7 mouse cellular contexts compared by ENCODE assay signal in the genomic region with DNA sequence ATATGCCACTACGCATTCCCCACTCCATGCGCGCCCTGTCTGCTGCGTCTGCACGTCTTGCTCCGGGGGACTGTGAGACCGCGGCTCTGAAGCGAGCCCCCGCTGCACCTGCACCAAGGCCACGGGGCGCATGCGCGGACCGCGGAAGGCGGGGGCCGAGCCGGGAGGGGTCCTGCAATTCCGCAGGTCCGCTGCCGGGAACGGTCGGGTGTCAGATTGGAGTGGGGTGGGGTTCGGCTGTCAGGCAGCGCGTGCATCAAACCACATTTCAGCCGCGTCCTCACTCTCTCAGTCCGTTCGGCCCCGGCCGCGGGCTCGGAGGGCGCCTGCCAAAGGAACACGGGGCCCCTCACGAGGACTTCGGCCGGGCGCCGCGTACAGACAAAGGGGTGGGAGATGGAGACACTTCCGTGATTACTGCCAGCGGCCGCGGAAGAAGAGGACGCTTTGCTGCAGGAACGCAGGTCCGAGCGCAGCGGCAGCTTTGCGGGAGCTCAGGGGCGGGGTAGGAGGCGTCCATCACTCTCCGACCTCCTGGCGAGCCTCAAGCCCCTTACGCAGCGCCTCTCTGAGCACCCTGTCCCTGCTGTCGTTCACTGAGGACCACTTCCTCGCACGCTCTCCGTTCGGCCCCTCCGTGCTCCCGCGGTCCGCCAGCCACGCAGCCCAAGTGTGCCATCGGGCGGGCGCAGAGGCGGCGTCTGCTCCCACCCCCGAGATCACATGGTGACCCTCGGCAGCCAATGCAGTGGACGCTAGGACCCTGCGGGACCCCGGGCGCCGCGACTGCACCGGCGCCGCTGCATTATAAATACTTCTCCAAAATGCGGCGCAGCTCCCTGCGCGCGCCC. TPM values are rescaled to one million over a fixed set of nuclear protein-coding genes. Genes with fewer than 3 reads are reported as not detected.
DNase-seq lines count a peak whose midpoint lies in the region; ATAC-seq and TF ChIP-seq lines count a peak whose summit lies in the region.

TSS of gene Nat8l (plus strand) at position 142 of the 851 bp plus-strand sequence.

- no peak for TF ChIP-seq CTCF in intestine, postnatal 0 days (IDR thresholded peaks at IDR 0.05; ENCODE audit: low read depth)

- peak within 1 kb of the TSS; percentile 96 for H3K4me2 ChIP-seq in intestine, postnatal 0 days (replicated peaks; ENCODE audit: low read depth)
- H3K4me2 ChIP-seq in myocyte (ENCODE audit: low read depth), result no peak within 1 kb of the TSS

- under 1% methylated on average over 88 of the region's 90 CpGs for WGBS in intestine, postnatal 0 days

- no peaks in the 10 kb centered on the region for H3K79me2 ChIP-seq in myocyte (ENCODE audit: control insufficient read depth, insufficient read depth)

- no peak for ATAC-seq in intestine, postnatal 0 days

- peak; percentile 70 for DNase-seq in adrenal gland, postnatal 14 days
- DNase-seq in cerebellum, postnatal 14 days, result peak; percentile 92 to 94
- DNase-seq in frontal cortex, postnatal 25 days (ENCODE audit: low spot score in 2 of 2), result peak; percentile 82 to 84
- DNase-seq in liver, result peak; percentile 34
- peak; percentile 81 for DNase-seq in testis, postnatal 14 days (ENCODE audit: low spot score)

- no peak for TF ChIP-seq POLR2A in myocyte (IDR thresholded peaks at IDR 0.05; ENCODE audit: insufficient read length, low read depth)

- peak within 1 kb of the TSS; percentile 8; the same call in 1 of the 2 replicates for H3K9ac ChIP-seq in intestine, postnatal 0 days (ENCODE audit: low read depth, low read length)

- H3K27me3 ChIP-seq in intestine, postnatal 0 days (replicated peaks; ENCODE audit: control insufficient read depth, insufficient read depth, low read length), result peaks cover 56% of the 10 kb centered on the region
- peaks cover 60% of the 10 kb centered on the region for H3K27me3 ChIP-seq in myocyte (ENCODE audit: control insufficient read depth, insufficient read depth, insufficient read length)

- peak within 1 kb of the TSS; percentile 17 for H3ac ChIP-seq in myocyte (ENCODE audit: control insufficient read depth, insufficient read length)

- H3K4me3 ChIP-seq in intestine, postnatal 0 days (ENCODE audit: low read depth, low read length), result peak within 1 kb of the TSS; percentile 56
- H3K4me3 ChIP-seq in myocyte, result no peak within 1 kb of the TSS

- no peaks in the 10 kb centered on the region for H3K4me1 ChIP-seq in intestine, postnatal 0 days (replicated peaks; ENCODE audit: control insufficient read depth, insufficient read depth, low read length)

- no peaks in the 10 kb centered on the region for H3K36me3 ChIP-seq in intestine, postnatal 0 days (ENCODE audit: control insufficient read depth, insufficient read depth)
- H3K36me3 ChIP-seq in myocyte (ENCODE audit: control insufficient read depth, insufficient read depth), result no peaks in the 10 kb centered on the region

- H3K27ac ChIP-seq in intestine, postnatal 0 days (ENCODE audit: low read depth, low read length), result no peak within 1 kb of the TSS

- no peaks in the 10 kb centered on the region for H3K9me3 ChIP-seq in intestine, postnatal 0 days (ENCODE audit: control insufficient read depth)

TF ChIP-seq in myocyte, 11 proteins besides CTCF, POLR2A, EP300 and RAD21:
- TF ChIP-seq E2F4 (IDR thresholded peaks at IDR 0.05; ENCODE audit: insufficient read depth), result no peak
- TF ChIP-seq SRF (IDR thresholded peaks at IDR 0.05; ENCODE audit: control insufficient read depth, insufficient read length, low read depth), result no peak
- no peak for TF ChIP-seq USF1 (IDR thresholded peaks at IDR 0.05; ENCODE audit: low read depth)
- TF ChIP-seq CEBPB (IDR thresholded peaks at IDR 0.05; ENCODE audit: insufficient read depth, poor library complexity, severe bottlenecking), result no peak
- TF ChIP-seq TCF12 (IDR thresholded peaks at IDR 0.05; ENCODE audit: insufficient read depth, poor library complexity, severe bottlenecking), result no peak
- no peak for TF ChIP-seq TCF3 (IDR thresholded peaks at IDR 0.05; ENCODE audit: insufficient read length, low read depth)
- no peak for TF ChIP-seq MYOG (IDR thresholded peaks at IDR 0.05; ENCODE audit: control insufficient read depth in 1 of 3, insufficient read depth in 1 of 3, insufficient read length in 2 of 3, low read depth in 2 of 3)
- no peak for TF ChIP-seq REST (IDR thresholded peaks at IDR 0.05; ENCODE audit: insufficient read depth, insufficient read length)
- TF ChIP-seq POLR2AphosphoS2 (IDR thresholded peaks at IDR 0.05; ENCODE audit: insufficient read length, low read depth), result no peak

RNA-seq across cellular contexts. Expression of gene Nat8l, which starts in this region (rescaled TPM):
- 17.1 and 18.7 TPM in 2 replicates for total RNA-seq in adrenal gland, postnatal 14 days (2021)
- 0.10 TPM in 2 replicates for polyA plus RNA-seq in intestine, postnatal 0 days (2015; fragmentation: Nextera tagmentation; extraction: Ambion mirVana)
- 0.01 TPM for polyA plus RNA-seq in myocyte (2012; fragmentation: generic; extraction: Trizol)

Comparison
In these comparisons a context has a peak if more than half of its experiments do, and no peak if none do; other contexts are left out.
1. DNase-seq: peak in every context shown above with its lines; median percentile 93 in cerebellum, postnatal 14 days; 83 in frontal cortex, postnatal 25 days; 81 in testis, postnatal 14 days; 70 in adrenal gland, postnatal 14 days; 34 in liver.